Mouse (Mus musculus) megakaryocyte, embryonic 14.5 days (primary cell): ENCODE data around the gene S100a4. TPM values are rescaled to one million over a fixed set of nuclear protein-coding genes. Genes with fewer than 3 reads are reported as not detected.

Experiments
- H3K27me3 ChIP-seq: replicated peaks from 2 replicates; pipeline ENCODE3; 2012; ENCODE audit warnings: inconsistent platforms
- H3K36me3 ChIP-seq: replicated peaks from 2 replicates; pipeline ENCODE3; 2012; ENCODE audit warnings: low read length, inconsistent platforms, mixed read lengths
- H3K4me1 ChIP-seq: 2 replicates; pipeline ENCODE4 v1.6.1; 2012; ENCODE audit warnings: inconsistent platforms
- H3K4me3 ChIP-seq: replicated peaks from 2 replicates; pipeline ENCODE3; 2012; ENCODE audit warnings: moderate library complexity, mild to moderate bottlenecking, inconsistent platforms
- H3K9me3 ChIP-seq: 2 replicates; pipeline ENCODE4 v1.6.1; 2012; ENCODE audit warnings: inconsistent platforms
- FLI1 ChIP-seq: IDR thresholded peaks from 2 replicates; pipeline ENCODE4 v1.6.1; 2012; ENCODE audit warnings: low read length, inconsistent platforms, mixed read lengths
- GATA1 ChIP-seq: IDR thresholded peaks from 3 replicates; pipeline ENCODE4 v1.6.1; 2012; ENCODE audit warnings: mixed read lengths, low read length, inconsistent platforms, borderline replicate concordance
- polyA plus RNA-seq: library from polyadenylated mRNA; stranded (reverse); fragments of >175 nt; gene quantifications from 2 replicates; pipeline ENCODE4 v1.2.3, GENCODE M21; 2012; ENCODE audit warnings: low replicate concordance; ENCODE audit not compliant: insufficient read depth

S100a4 gene
- polyA plus RNA-seq, 1 experiment = not detected

DNA sequence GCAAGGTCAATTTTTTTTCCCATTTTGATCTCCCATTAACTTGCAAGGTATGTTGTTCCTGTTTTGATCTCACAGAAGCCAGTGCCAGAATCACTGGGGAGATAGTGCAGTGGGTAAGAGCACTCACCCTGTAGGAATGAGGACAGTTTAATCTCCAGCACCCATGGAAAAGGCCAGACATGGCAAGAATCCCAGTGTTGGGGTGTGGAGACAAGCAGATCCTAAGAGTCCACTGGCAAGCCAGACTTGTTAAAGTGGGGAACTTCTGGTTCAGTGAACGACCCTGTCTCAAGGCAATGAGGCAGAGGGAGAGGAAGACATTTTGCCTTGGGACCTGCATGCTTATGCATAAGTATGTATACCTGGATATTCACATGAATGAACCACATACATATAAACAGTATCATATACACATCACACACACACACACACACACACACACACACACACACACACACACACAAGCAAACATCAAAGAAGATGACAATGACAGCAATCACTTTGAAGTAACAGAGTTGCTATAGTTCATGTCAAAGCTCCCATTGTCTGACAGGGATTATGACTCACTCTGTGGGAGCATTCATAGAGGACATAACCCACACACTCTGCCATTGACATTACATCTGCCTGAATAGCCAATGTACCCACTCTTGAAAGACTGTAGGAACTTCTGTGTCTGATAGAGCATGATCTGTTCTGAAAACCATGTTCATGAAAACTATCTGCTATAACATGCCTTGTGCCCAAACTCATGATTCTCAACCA is 35.1 kb downstream of the S100a4 start:
- Histone ChIP-seq H3K27me3 (peaks cover 4% of the 10 kb centered on the region), H3K36me3 (no peaks in the 10 kb centered on the region), H3K4me3 (no peak overlapping the region), H3K4me1 (peaks cover 4% of the 10 kb centered on the region; the same call in 1 of the 2 replicates), H3K9me3 (0 out of 2 replicates have a peak, but pooled peaks cover 1% of the 10 kb centered on the region)
- TF ChIP-seq GATA1 (no peak), FLI1 (no peak)

DNA sequence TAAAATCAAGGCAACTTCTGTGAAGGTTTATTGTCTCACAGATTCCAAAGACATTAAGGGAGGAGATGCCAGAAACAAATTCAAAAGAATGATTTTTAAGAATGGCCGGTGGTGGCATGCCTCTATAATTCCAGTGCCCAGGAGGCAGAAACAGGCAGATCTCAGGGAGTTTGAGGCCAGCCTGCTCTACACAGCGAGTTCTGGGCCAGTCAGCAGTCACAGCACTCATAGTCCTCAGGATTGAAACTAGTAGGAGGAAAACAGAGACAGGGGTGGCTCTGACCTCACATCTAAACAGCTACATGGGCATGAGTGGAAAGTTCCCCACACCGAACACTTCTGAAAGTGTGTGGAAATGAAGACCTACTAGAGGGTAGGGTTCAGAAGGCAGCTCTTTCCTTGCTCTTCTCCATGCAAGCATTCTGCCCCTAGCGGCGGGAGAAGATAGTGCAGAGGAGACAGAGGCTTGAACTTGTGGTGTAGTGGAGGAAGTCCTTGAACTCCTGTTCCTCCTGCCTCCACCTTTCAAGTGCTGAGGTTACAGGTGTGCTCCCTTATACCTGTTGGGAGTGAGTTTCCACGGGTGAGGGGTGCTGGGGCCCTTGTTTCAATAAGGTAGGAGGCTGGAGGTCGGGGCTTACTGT is 36.1 kb downstream of the S100a4 start:
- Histone ChIP-seq H3K9me3 (no peaks in the 10 kb centered on the region), H3K4me1 (peaks cover 4% of the 10 kb centered on the region; the same call in 1 of the 2 replicates), H3K27me3 (peaks cover 4% of the 10 kb centered on the region), H3K4me3 (no peak overlapping the region), H3K36me3 (no peaks in the 10 kb centered on the region)
- TF ChIP-seq GATA1 (no peak), FLI1 (no peak)

DNA sequence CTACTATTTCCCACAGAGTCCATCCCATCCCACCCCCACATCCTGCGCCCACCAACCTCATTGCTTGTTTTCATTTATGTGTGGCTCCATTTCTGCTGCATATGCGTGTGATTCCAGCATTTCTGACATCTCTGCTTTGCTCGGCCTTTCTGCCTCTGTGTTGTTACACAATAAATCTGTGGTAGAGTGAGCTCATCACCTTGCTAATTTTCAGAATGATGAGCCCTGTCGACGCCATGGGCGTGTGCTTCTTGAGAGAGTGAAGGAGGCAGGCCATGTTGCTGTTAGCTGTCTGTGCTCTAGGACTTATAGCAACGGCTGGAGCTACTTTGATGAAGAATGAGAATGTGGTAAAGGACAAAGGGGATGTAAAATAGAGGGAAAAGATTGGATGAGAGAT is 37.4 kb downstream of the S100a4 start:
- peaks cover 4% of the 10 kb centered on the region for H3K27me3 ChIP-seq
- H3K9me3 ChIP-seq = no peaks in the 10 kb centered on the region
- H3K36me3 ChIP-seq = no peaks in the 10 kb centered on the region
- TF ChIP-seq FLI1 (no peak), GATA1 (no peak)
- H3K4me1 ChIP-seq = peaks cover 4% of the 10 kb centered on the region; the same call in 1 of the 2 replicates
- no peak overlapping the region for H3K4me3 ChIP-seq

DNA sequence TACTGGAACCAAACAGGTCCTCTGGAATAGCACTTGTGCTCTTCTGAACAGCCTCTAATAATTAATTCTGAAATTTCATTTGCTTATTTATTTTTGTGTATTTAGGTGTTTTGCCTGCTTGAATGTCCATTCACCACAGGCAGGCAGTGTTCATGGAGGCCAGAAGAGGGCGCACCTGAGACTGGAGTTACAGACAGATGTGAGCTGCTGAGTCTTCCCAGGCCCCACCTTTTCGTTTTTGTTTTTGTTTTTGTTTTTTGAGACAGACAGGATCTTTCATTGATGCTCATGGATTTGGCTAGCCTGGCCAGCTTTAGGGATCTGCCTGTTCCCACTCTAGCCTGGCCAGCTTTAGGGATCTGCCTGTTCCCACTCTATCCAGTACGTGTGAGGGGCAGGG is 40.6 kb downstream of the S100a4 start:
- H3K9me3 ChIP-seq = no peaks in the 10 kb centered on the region
- H3K27me3 ChIP-seq = peaks cover 2% of the 10 kb centered on the region
- H3K4me1 ChIP-seq = peaks cover 4% of the 10 kb centered on the region; the same call in 1 of the 2 replicates
- H3K36me3 ChIP-seq = no peaks in the 10 kb centered on the region
- no peak for TF ChIP-seq FLI1
- no peak for TF ChIP-seq GATA1
- H3K4me3 ChIP-seq = no peak overlapping the region

DNA sequence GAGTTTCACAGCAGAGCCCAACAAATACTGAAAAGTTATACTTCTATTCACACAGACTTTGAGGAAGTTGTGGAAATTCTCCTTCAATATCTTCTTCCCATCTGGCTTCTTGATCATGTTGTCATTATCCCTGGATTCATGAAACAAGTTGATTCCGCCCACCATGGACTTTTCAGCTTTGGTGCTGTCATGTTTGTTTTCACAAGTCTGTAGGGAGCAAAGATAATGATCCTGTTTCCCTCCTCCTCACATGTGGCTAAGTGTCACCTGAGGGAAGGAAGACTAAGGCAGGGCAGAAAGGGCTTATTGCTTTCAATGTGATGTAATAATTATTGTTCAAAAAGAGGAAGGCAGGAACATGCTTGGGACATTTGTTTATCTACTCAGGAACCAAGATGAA is 43.7 kb downstream of the S100a4 start:
- Histone ChIP-seq H3K36me3 (no peaks in the 10 kb centered on the region), H3K9me3 (no peaks in the 10 kb centered on the region), H3K4me1 (peaks cover 4% of the 10 kb centered on the region; the same call in 1 of the 2 replicates), H3K27me3 (peaks cover 4% of the 10 kb centered on the region), H3K4me3 (no peak overlapping the region)
- TF ChIP-seq FLI1 (no peak), GATA1 (no peak)

DNA sequence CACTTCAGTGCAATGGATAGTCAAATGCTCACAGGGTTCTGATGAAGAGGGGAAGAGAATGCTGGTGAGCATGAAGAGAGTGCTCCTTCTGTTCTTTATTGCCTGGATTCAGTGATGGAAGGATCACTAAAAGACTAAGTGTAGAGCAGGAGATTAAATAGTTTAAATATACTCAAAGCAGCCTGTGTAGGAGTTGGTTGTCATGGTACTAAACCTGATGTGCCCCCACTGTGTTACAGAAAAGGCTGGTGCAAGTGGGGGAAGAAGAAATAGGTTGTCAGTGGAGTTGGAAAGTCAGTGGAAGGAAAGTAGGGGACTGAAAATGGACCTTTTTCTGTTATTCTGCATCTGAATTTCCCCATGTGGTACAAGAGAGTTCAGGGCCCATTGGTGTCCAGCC is 45.4 kb downstream of the S100a4 start:
- no peaks in the 10 kb centered on the region for H3K4me1 ChIP-seq
- H3K9me3 ChIP-seq = no peaks in the 10 kb centered on the region
- no peaks in the 10 kb centered on the region for H3K36me3 ChIP-seq
- H3K27me3 ChIP-seq = peaks cover 12% of the 10 kb centered on the region
- no peak overlapping the region for H3K4me3 ChIP-seq
- TF ChIP-seq FLI1 (no peak), GATA1 (no peak)

DNA sequence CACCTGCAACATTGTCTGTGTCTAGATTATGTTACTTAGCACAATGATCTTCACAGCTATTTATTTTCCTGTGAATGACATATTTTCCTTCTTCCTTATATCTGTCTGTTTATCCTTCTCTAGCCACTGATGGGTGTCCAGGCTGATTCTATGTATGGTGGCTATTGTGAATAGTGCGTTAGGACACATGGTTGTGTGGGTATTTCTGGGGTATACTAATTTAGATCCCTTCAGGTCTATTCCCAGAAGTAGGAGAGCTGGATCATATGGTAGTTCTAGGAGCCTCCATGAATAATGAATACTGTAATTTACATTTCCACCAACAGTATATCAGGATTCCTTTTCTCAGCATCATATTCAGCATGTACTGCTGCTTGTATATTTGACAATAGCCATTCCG is 46.3 kb downstream of the S100a4 start:
- TF ChIP-seq GATA1 (no peak), FLI1 (no peak)
- H3K4me3 ChIP-seq = no peak overlapping the region
- H3K27me3 ChIP-seq = peaks cover 19% of the 10 kb centered on the region
- H3K4me1 ChIP-seq = no peaks in the 10 kb centered on the region
- no peaks in the 10 kb centered on the region for H3K36me3 ChIP-seq
- no peaks in the 10 kb centered on the region for H3K9me3 ChIP-seq

DNA sequence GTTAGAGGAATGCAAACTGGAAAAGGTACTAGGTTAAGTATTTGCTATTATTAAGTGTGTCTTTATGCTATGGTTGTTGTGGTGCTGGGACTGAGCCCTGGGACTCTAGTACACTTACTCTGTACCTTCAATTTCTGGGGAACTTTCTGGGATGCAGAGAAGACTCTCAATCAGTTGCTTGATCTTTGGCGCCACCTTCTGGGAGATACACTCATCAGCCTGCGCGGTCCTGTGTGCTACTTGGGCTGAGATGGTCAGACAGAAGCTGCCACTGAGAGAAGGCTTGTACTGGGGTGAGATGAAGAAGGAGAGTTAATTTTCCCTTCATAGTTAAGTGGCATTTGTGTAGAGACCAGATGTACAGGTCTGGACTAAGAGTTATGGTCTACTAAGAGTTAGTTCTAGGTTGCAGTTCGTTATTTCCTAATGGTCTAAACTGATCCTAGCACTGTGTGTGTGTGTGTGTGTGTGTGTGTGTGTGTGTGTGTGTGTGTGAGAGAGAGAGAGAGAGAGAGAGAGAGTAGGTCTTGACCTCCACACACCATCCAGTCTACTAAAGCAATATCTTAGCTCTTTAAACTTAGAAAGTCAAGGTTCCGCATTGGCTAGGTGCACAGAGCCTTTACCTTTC is 49.4 kb downstream of the S100a4 start:
- no peak for TF ChIP-seq FLI1
- Histone ChIP-seq H3K4me1 (no peaks in the 10 kb centered on the region), H3K9me3 (no peaks in the 10 kb centered on the region), H3K4me3 (no peak overlapping the region), H3K36me3 (no peaks in the 10 kb centered on the region), H3K27me3 (peaks cover 32% of the 10 kb centered on the region)

DNA sequence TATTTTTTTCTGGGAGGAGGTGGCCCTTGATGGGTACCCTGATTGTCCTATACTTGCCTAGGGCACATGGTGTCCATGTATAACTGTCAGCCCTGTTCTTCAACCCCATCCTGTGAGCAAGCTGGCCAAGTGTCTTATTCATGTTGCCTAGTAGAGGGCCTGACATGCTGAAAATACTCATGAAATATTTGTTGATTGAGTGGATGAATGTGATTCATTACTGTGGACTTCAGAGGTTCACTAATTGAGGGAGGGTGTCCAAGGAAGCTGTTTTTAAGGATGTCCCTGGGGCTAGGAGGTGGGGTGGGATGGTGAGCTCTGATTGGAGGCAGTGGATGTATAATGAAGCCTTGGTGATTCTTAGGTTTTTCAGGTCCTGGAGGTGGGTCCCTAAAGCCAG is 50.1 kb downstream of the S100a4 start, which contains the start of gene S100a7a:
S100a7a (plus strand) TSS at position 301 of the 400 bp plus-strand sequence.
- peaks cover 32% of the 10 kb centered on the region for H3K27me3 ChIP-seq
- H3K9me3 ChIP-seq = no peaks in the 10 kb centered on the region
- H3K36me3 ChIP-seq = no peaks in the 10 kb centered on the region
- TF ChIP-seq FLI1 = no peak
- no peak for TF ChIP-seq GATA1
- H3K4me3 ChIP-seq = no peak within 1 kb of the TSS
- H3K4me1 ChIP-seq = no peaks in the 10 kb centered on the region

Other genes with a start within 250 kb of the S100a4 start
- gene Slc27a3, start 213.8 kb upstream of the S100a4 start, polyA plus RNA-seq = 2.3 and 3.1 TPM in 2 replicates
- gene Ints3, start 170.1 kb upstream of the S100a4 start, polyA plus RNA-seq = 15.5 and 21.9 TPM in 2 replicates
- gene Npr1, start 137.9 kb upstream of the S100a4 start, polyA plus RNA-seq = 2.6 TPM in 1 of 2 replicates, not detected in the other
- gene Ilf2, start 127.6 kb upstream of the S100a4 start, polyA plus RNA-seq = 10.5 TPM in 1 of 2 replicates, not detected in the other
- 3.0 and 5.3 TPM in 2 replicates for gene Snapin, start 112.7 kb upstream of the S100a4 start, polyA plus RNA-seq
- gene Chtop, start 94.3 kb upstream of the S100a4 start, polyA plus RNA-seq = 33.3 and 68.8 TPM in 2 replicates
- 9.9 and 105 TPM in 2 replicates for gene S100a1, start 89.4 kb upstream of the S100a4 start, polyA plus RNA-seq
- 3.7 and 30.3 TPM in 2 replicates for gene S100a13, start 89.3 kb upstream of the S100a4 start, polyA plus RNA-seq
- gene S100a14, start 76.9 kb upstream of the S100a4 start, polyA plus RNA-seq = 0.10 TPM in 1 of 2 replicates, not detected in the other
- gene S100a16, start 66.5 kb upstream of the S100a4 start, polyA plus RNA-seq = not detected in 2 replicates
- not detected in 2 replicates for gene S100a3, start 43.2 kb upstream of the S100a4 start, polyA plus RNA-seq
- not detected in 2 replicates for gene S100a2, start 13.5 kb upstream of the S100a4 start, polyA plus RNA-seq
- not detected in 2 replicates for gene Gm42674, start 1.9 kb upstream of the S100a4 start, polyA plus RNA-seq
- not detected in 2 replicates for gene S100a5, start 4.8 kb downstream of the S100a4 start, polyA plus RNA-seq
- 1.3 TPM in 1 of 2 replicates, not detected in the other for gene S100a6, start 9.1 kb downstream of the S100a4 start, polyA plus RNA-seq
- not detected in 2 replicates for gene S100a7a, start 50.2 kb downstream of the S100a4 start, polyA plus RNA-seq
- gene S100a8, start 65.2 kb downstream of the S100a4 start, polyA plus RNA-seq = 2.9 TPM in 1 of 2 replicates, not detected in the other
- 33.8 TPM in 1 of 2 replicates, not detected in the other for gene S100a9, start 92.0 kb downstream of the S100a4 start, polyA plus RNA-seq
- not detected in 2 replicates for gene Pglyrp4, start 123.1 kb downstream of the S100a4 start, polyA plus RNA-seq
- not detected in 2 replicates for gene Gm5849, start 174.1 kb downstream of the S100a4 start, polyA plus RNA-seq